Mouse (Mus musculus) Muller cell, postnatal 12 days (primary cell): ENCODE data around the gene Fam169a.
"Not testable (repeated sequence)": the region's sequence is repeated elsewhere in the genome, so short reads cannot be mapped to it uniquely, and the experiment has no call there.

Experiments
- DNase-seq: peaks from one replicate; pipeline ENCODE4 v3.0.0-alpha.2; 2015; ENCODE audit errors: inconsistent ontology term

Fam169a gene

DNA sequence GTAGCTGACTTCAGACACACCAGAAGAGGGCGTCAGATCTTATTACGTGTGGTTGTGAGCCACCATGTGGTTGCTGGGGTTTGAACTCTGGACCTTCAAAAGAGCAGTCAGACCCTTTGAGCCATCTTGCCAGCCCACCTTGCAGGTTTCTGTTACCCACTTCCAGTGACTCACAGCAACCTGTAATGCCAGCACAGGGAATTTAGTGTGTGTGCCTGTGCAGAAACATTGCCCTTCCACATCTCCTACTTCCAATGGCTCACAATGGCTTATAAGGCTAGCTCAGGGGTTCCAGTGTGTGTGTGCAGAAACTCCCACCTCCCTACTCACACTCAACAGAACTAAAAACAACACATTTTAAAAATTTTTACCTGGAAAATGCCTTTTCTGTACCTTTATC, 10.5 kb downstream of the Fam169a start:
- no peak for DNase-seq

DNA sequence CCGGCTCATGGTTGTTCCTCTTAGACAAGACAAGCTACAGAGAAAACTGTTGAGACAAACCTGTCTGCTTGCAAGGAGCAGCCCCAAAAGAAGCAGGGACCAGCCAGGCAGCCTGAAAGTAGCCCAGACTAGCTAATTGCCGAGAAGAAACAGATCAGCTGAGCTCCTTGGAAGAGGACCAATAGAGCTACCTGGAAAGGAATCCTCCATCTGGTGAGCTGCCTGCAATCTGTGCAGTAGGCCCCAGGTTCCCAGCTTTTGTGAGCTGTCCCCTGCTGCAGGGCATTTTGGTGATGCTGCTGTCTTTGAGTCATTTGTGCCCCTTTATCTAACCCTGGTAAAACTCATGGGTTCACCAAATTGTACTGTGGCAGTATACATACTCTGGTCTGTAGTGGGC, 13.1 kb downstream of the Fam169a start:
- no peak for DNase-seq

DNA sequence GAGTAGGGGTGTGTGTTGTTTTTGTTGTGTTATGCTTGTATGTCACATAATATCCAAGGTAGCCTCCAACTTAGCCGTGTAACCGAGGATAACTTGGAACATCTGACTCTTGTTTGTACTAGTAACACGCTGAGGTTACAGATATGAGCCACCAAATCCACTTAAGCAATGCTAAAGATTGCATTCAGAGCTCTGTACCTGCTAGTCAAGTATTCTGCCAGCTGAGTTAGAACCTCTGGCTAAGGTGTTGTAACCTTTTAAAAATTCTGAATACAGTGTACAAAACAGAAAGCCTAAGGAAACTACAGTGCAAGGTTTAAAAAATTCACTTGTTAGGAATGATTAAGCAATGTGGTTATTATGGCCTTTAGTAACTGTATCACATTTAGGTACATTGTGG, 13.5 kb downstream of the Fam169a start:
- no peak for DNase-seq

DNA sequence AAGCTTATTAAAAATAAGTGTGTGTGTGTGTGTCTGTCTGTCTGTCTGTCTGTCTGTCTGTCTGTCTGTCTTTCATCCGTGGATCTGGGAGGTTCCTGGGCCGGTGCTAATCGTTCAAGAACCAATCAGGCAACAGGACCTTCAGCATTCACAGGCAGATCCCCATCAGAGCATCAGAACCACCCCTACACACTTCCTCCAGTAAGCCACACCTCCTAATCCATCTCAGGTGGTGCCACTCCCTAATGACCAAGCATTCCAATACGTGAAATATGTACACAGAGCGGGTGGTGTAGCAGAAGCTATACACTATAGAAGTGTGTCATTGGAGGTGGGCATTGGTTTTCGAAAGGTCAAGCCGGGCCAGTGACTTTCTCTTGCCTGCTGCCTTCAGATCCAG, 15.3 kb downstream of the Fam169a start:
- DNase-seq, result no peak

DNA sequence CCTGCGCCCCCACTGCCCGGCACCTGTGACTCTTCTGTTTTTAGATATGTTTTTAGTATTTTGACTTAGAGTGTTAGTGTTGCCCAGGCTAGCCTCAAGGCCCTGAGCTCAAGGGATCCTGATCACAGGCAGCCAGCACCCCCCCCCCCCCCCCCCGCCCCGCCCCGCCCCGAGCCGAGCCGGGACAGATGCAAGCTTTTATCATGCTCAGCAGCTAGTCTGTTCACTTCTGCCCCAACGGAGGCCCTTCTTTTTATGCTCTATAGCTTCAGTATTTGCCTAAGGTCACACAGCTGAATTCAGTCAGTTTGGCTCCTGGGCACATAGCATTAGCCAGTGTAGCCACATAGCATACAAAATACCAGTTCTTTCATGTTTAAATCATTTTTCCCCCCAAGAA, 19.2 kb downstream of the Fam169a start:
- DNase-seq, result no peak

DNA sequence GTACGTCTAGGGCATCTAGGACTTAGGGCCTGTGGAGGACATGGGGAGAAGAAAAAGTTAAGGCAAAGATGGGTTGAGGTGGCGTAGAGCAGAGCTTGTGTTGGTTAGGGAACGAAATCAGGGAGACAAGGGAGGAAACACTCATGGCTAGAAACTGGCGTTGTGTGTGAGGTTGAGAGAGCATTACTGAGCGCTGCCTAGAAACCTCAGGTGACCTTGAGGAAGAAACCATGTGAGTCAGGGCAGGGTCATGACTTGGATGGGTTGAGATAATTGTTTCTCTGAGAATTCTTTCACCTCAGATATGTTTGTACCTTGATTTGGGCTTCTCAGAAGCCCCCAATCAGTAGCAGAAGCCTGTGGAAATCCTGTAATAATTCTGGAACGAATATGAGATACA, 20.3 kb downstream of the Fam169a start:
- peak; percentile 27 for DNase-seq

DNA sequence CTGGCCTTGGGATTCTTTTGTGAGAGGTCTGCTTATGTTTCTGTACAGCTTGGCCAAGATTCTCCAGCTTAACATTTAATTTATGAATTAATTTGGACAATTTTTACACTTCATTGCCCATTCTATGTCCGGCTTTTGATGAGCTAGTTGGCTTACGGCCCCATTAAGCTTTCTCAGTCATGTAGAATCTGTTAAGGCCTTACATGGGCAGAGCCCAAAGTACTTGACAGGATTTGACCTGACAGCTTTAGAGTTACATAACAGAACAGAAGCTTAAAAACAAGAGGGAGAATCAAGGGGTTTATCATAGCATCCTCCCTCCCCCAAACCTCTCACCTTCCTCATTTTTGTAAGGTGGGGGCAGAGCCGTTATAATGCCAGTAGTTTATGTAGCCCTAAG, 21.1 kb downstream of the Fam169a start:
- peak; percentile 96 for DNase-seq

DNA sequence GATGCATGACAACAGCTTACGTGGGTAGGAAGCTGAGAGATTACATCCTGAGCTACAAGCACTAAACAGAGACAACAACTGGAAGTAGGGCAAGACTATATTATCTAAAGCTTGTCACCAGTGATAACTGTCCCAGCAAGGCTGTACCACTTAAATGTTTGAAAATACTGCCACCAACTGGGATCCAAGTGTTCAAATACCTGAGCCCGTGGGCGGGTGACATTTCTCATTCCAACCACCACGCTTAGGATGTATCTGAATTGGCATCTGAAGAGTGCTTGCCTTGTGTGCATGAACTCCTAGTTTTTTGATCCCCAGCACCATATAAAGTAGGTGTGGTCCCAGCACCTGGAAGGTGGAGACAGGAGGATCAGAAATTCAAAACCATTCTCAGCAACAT, 28.6 kb downstream of the Fam169a start:
- peak; percentile 87 for DNase-seq

DNA sequence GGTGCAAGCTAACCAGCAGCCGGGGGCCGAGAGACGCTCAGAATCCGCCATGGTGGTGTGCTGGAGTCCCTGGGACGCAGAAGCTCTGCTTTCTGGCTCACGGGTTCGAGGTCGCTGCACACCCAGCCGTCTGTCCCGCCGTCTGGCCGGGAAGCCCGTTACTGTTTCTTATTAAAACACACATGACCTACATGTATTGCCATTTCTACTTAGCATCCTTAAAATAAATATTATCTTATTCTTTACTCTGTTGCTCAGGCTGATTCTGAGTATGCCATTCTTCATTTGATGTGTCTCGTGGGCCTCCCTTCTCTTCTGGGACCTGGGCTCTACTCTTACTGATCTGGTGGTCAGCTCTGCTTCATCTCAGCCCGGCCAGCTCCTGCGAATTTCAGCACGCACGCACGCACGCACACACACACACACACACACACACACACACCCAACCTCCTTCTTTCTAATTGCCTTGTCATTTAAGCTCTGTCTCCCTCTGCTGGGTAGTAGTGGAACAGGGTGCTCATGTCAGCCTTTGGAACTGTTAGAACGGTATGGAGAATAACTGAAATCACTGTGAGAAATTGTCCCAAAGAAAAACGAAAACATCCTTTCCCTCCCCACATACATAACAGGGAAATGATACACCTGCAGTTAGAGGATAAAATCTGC, 32.2 kb downstream of the Fam169a start, which contains the start of gene Gm6169:
Gene Gm6169, minus strand, starts transcription at position 51 of the 666 bp plus-strand sequence.
- peak; percentile 74 for DNase-seq

DNA sequence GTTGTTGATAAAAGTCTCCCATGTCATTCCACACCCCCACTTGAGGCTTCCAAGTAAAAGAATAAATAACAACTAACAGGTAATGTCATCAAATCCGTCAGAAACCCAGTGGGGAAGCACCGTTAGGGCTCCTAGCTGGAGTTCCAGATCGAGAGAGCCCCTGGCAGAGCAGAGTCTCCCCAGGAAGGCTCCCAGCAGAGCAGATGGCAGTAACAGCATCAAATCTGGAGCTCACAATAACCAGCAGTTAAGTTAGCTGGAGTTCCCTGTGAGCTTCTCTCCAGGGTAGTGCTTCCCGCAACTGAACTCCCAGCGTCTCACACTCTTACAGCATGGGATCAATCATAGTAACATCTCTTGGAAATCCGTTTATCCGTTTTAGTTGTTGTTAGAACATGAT, 37.9 kb downstream of the Fam169a start:
- no peak for DNase-seq

DNA sequence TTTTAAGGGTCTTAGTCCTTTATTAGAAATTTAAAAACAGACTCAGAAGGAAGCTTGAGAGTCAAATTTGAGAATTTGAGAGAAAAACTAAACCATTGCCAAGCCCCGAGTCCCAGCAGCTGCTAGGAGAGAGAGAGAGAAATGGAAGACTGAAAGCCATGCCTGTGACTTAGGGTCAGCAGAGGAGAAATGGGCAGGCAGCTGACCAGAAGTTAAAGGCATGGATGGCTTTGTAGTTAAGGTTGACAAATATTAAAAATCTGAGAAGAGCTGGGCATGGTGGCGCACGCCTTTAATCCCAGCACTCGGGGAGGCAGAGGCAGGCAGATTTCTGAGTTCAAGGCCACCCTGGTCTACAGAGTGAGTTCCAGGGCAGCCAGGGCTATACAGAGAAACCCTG, 40.6 kb downstream of the Fam169a start:
- DNase-seq, result not testable (repeated sequence)

DNA sequence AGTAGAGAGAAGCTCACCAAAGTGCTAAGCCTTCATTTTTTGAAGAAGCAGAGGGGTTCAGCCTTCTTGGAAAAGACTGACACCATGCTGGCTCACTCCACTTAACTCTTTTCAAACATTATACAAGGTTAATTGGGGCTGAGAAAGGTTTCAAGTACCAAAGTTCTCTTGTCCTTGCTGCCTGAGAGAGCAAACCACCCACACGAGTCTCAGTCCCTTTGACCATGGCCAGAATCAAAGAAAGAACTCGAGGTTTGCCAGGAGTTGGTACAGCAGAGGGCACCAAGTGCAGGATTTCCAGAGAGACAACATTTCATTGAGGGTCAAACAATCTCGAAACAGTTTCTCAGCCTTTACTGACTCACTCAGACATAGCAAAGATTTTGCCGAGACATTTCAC, 42.0 kb downstream of the Fam169a start:
- no peak for DNase-seq

DNA sequence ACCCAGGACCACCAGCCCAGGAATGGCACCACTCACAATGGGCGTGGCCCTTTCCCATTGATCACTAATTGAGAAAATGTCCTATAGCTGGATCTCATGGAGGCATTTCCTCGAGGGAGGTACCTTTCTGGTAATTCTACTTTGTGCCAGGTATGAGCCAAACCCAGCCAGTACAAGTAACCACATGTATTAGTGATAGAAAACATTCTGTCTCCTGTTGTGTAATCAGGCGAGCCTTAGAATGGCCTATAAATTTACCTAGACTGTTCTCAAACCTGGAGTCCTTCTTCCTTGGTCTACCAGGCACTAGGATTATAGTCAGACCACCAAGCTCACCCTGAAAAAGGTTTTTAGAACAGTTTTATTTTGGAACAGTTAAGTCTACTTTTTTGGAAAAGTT, 54.3 kb downstream of the Fam169a start:
- DNase-seq, result no peak

DNA sequence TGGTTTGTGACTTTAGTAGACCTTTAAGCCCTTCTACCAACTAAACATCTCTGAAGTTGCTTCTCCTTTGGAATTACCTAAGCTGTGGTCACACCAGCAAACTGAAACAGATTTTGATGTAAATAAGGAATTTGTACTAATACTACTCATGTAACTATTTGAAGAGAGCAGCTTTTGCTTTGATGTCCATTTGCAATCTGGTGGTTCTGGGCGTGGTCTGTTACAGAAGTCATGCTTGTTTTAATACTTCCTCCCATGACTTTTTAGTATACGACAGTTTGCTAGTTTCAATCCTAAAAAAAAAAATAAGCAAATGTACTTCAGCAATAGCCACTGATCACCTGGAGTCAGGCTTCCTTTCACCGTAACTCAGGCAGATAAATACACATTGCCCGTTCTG, 62.6 kb downstream of the Fam169a start:
- not testable (repeated sequence) for DNase-seq

DNA sequence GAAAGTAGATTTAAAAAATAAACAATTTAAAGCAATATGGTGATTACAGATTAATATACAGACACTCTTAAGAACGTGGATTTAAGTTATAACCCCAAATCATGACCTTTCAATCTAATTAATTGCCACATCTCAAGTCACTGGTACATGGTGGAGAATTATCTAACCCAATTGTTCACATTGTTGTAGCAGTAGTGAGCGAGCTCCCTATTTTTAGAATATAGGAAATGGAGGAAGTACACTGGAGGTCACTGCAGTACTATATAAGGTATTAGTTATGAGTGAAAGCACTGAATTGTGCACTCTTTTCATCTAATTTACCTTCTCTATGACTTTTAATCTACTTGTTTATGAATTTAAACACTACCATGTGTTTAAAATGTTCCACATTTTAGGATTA, 63.3 kb downstream of the Fam169a start:
- DNase-seq, result not testable (repeated sequence)

DNA sequence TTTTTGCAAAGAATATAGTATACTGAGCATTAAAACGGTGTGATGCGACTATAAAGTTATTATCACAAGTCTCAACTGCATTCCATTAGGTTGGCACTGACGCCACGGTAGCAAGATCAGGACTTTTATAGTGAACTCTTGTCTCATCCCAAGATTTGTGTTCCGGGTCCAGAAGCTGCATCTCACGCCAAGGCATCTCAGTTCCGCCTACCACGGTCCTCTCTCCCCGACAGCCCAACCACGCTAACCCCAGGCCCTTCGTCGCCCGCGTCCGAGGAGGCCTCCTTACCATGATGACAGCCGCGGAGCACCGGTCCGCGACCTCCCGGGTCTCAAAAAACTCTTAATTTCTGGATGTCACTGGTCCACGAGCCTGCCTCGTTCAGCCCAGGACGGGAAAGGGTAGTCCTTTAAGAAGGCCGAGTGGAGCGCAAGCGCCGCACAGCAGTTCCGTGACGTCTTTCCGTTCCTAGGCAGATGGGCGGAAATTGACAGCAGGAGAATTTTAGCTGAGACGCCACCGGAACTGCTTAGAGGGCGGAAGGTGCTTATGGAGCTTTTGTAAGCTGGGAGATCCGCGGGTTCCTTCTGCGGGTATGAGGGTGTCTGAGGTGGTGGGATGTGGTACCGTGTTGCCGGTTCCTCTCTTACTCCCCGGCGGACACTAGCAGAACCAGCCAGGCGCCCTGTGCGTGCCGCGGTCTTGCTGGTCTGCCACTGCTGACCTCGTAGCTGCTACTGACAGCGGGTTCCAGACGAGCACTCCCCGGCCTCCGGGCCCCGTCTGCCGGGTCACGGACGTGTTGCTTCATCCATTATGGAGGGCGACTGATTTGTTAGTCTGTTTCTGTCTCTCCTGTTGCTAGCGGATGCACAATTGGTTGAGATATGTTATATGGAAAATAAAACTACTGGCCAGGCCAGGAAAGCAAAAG, 70.6 kb downstream of the Fam169a start, which contains the start of the genes Gfm2 and Nsa2:
Gene Gfm2, plus strand, starts transcription at position 472 of the 935 bp plus-strand sequence.
Gene Nsa2, minus strand, starts transcription at position 472 of the 935 bp plus-strand sequence.
- DNase-seq, result peak; percentile 90

DNA sequence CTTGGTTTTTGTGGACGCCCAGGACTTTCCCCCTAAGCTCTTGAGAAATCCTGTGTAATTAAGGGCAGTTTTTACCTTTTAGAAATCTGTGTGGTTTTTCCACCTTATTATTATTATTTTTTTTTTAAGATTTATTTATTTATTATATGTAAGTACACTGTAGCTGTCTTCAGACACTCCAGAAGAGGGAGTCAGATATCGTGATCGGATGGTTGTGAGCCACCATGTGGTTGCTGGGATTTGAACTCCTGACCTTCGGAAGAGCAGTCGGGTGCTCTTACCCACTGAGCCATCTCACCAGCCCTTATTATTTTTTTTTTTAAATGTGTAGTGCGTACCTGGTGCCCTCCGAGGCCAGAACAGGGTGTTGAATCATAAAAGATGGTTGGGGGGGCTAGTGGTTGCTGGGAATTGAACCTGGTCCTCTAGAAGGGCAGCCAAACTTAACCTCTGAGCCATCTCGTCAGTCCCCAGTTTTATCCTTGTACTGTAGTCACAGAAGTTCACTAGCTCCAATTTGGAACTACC, 71.4 kb downstream of the Fam169a start:
- not testable (repeated sequence) for DNase-seq

DNA sequence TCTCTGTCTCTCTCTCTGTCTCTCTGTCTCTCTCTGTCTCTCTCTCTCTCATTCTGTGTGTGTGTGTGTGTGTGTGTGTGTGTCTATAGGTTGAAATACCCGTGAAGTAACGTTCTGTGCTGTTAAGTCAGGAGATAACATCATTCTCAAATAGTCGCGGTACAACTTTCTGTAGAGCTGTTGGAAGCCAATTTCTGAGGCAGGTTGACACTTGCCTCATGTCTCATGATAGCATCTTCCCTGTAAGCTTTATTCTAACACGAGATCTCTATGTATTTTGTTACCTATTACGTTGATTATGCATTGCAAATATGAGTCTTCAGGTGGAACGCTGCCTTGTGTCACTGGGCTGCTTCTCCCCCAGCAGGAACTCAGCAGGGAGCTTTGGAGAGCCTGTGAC, 75.2 kb downstream of the Fam169a start:
- no peak for DNase-seq

DNA sequence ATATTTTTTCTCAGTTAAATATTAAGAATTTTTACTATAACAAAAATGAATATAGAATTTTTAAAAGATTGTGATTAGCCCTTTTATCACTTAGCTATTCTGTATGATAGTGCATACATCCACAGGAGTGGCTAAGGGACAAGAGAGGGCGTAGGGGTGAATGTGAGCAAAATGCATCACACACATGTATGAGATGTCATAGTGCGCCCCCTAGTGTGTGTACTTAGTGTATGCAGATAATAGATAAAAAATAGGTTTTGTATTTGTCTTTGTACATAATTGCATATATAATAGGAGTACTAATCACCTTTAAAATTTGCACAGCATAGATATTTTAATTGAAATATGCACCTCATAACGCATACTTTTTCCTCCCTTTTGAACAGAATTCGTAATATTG, 78.7 kb downstream of the Fam169a start:
- DNase-seq, result no peak

DNA sequence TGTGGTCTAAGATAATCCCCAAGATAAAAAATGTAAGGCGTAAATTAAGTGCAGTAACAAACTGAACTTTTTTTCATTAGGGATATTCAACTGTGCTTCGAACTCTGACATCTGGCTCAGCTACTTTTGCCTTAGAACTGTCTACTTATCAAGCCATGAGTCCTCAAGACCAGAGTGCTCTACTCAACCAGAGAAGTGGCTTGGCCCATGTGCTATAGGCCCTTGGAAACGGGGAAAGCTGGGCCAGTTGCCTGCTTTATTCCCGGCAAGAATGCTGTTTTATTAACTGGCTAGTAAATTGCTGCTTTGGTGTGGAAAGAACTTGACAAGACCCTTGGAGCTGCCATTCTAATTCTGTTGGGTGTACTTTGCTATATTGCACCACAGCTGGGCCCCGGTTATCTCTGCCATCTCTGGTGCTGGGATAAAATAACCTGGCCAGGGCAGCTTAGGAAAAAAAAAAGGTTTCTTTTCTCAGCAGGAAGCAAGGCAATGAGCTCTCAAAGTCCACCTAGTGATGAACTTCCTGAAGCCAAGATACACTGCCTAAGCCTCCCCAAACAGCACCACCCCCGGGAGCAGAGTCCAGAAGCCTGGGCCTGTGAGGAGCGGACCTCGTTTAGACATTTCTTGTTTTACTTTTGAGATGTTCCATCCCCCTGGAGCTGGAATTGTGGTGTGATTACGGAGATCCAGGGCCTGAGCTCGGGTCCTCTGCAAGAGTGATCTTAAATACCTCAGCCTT, 108.6 kb downstream of the Fam169a start:
- DNase-seq, result no peak

DNA sequence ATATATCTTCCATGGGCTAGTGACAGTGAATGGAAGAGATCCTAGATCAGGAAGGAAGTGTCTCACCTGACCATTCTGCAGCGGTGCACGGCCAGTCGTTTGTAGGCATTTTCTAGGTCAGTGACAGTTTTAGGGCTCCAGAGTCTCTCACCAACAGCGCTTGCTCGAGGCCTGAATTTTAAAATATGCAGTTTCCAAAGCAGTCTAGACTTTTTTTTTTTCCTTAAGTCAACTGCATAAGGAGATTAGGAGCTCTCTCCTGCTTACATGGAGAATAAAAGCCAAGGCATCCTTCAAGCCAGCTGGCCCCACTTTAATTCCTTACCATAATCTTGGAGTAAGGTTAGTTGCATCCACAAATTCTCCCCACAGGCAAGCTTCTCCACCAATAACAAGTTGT, 109.6 kb downstream of the Fam169a start:
- no peak for DNase-seq

DNA sequence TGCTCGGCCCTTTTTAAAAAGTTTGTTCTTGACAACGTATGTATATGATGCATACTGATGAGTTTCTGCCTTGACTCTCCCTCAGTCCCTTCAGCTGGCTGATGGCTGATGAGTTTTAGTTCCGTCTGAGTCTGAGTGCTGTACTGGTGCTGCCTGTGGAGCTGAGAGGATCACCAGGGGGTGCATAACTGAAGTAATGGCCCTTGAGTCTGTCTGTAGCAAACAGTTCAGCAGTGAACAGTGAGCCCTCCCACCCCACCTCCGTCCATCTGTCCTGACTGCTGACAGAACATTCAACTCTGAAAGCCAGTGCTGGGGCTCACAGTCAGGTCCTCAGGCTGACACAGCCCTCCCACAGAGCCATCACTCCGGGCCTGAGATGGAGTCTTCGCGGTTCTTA, 111.9 kb downstream of the Fam169a start:
- DNase-seq, result no peak
